Mouse (Mus musculus): Measurements from ENCODE around the gene Tff1. TPM values are rescaled to one million over a fixed set of nuclear protein-coding genes. Genes with fewer than 3 reads are reported as not detected.

Gene Tff1
- not detected in 2 replicates for total RNA-seq (2021)
- long read RNA-seq = 0 reads

GRCm38 (mm10) chr17:31165127-31165526, at the start of gene Tff1:
Gene Tff1 (minus strand): TSS chr17:31165277.
- no peak for DNase-seq

- DNase-seq = no peak
These were observed 46.8 kb upstream of the Tff1 start for GRCm38 (mm10) chr17:31211881-31212280.

- no peak for DNase-seq
These were observed 45.2 kb upstream of the Tff1 start for GRCm38 (mm10) chr17:31210299-31210698.

- DNase-seq = no peak
These were observed 44.4 kb upstream of the Tff1 start for GRCm38 (mm10) chr17:31209376-31209930.

GRCm38 (mm10) chr17:31208654-31209053, 43.6 kb upstream of the Tff1 start:
- no peak for DNase-seq

- no peak for DNase-seq
These were observed 42.8 kb upstream of the Tff1 start, which contains the start of gene Ubash3a for GRCm38 (mm10) chr17:31207771-31208334. Gene Ubash3a (plus strand): TSS chr17:31207873.

GRCm38 (mm10) chr17:31198877-31199276, 33.8 kb upstream of the Tff1 start, which contains the start of gene Tmprss3:
Gene Tmprss3 (minus strand): TSS chr17:31198977.
- DNase-seq = no peak

- DNase-seq = no peak
These were observed 31.2 kb upstream of the Tff1 start for GRCm38 (mm10) chr17:31196283-31196682.

- no peak for DNase-seq
These were observed 30.1 kb upstream of the Tff1 start for GRCm38 (mm10) chr17:31195207-31195606.

GRCm38 (mm10) chr17:31193360-31193759, 28.3 kb upstream of the Tff1 start:
- DNase-seq = no peak

GRCm38 (mm10) chr17:31192663-31193062, 27.6 kb upstream of the Tff1 start:
- DNase-seq = no peak

GRCm38 (mm10) chr17:31191825-31192224, 26.7 kb upstream of the Tff1 start:
- DNase-seq = no peak

GRCm38 (mm10) chr17:31187370-31187769, 22.3 kb upstream of the Tff1 start:
- DNase-seq = peak; percentile 75

- DNase-seq = no peak
These were observed 19.4 kb upstream of the Tff1 start for GRCm38 (mm10) chr17:31184269-31184990.

GRCm38 (mm10) chr17:31183180-31183974, 18.3 kb upstream of the Tff1 start:
- no peak for DNase-seq

- no peak for DNase-seq
These were observed 16.4 kb upstream of the Tff1 start for GRCm38 (mm10) chr17:31181490-31181889.

- DNase-seq = no peak
These were observed 11.2 kb upstream of the Tff1 start for GRCm38 (mm10) chr17:31176321-31176720.

- no peak for DNase-seq
These were observed 4.7 kb upstream of the Tff1 start for GRCm38 (mm10) chr17:31169796-31170195.

- no peak for DNase-seq
These were observed 1.3 kb downstream of the Tff1 start for GRCm38 (mm10) chr17:31163821-31164220.

GRCm38 (mm10) chr17:31162607-31163006, 2.5 kb downstream of the Tff1 start:
- no peak for DNase-seq

- no peak for DNase-seq
These were observed 4.8 kb downstream of the Tff1 start for GRCm38 (mm10) chr17:31160291-31160690.

- DNase-seq = no peak
These were observed 7.2 kb downstream of the Tff1 start for GRCm38 (mm10) chr17:31157921-31158320.

- no peak for DNase-seq
These were observed 11.3 kb downstream of the Tff1 start for GRCm38 (mm10) chr17:31153785-31154184.
